Mouse (Mus musculus) activated CD4-positive, CD25-positive, alpha-beta regulatory T cell, adult 4 months (primary cell): ENCODE data around the gene 6030445D17Rik. TPM values are rescaled to one million over a fixed set of nuclear protein-coding genes. Genes with fewer than 3 reads are reported as not detected.

Experiments
- ATAC-seq: one replicate; pipeline ENCODE4 v1.8.0; 2017
- polyA plus RNA-seq, 2 experiments: library from polyadenylated mRNA; unstranded; fragments of 100-300 nt; shearing (Covaris generic); gene quantifications; one replicate each; pipeline ENCODE4 v1.2.1; 2017

Gene 6030445D17Rik
- polyA plus RNA-seq, 2 experiments from 2014 or later: not detected

GRCm38 (mm10) chr4:136461206-136461605 is 844 bp upstream of the 6030445D17Rik start:
- no peak for ATAC-seq

GRCm38 (mm10) chr4:136461761-136462085 is 327 bp upstream of the 6030445D17Rik start:
- no peak for ATAC-seq

- ATAC-seq: peak; percentile 80
Observed at GRCm38 (mm10) chr4:136462839-136463178, 759 bp downstream of the 6030445D17Rik start.

GRCm38 (mm10) chr4:136463436-136463835 is 1.4 kb downstream of the 6030445D17Rik start:
- ATAC-seq: no peak

GRCm38 (mm10) chr4:136466226-136466625 is 4.2 kb downstream of the 6030445D17Rik start:
- no peak for ATAC-seq

- no peak for ATAC-seq
Observed at GRCm38 (mm10) chr4:136468553-136469327, 6.7 kb downstream of the 6030445D17Rik start.

- ATAC-seq: peak; percentile 89
Observed at GRCm38 (mm10) chr4:136469371-136469903, 7.4 kb downstream of the 6030445D17Rik start, which contains the start of gene Luzp1. Gene Luzp1 (plus strand): TSS chr4:136469761.

GRCm38 (mm10) chr4:136469941-136470346 is 7.9 kb downstream of the 6030445D17Rik start:
- ATAC-seq: peak; percentile 22

- no peak for ATAC-seq
Observed at GRCm38 (mm10) chr4:136470347-136471071, 8.5 kb downstream of the 6030445D17Rik start.

- ATAC-seq: no peak
Observed at GRCm38 (mm10) chr4:136476692-136477091, 14.6 kb downstream of the 6030445D17Rik start.

GRCm38 (mm10) chr4:136486549-136486948 is 24.5 kb downstream of the 6030445D17Rik start:
- no peak for ATAC-seq

- no peak for ATAC-seq
Observed at GRCm38 (mm10) chr4:136495993-136496392, 33.9 kb downstream of the 6030445D17Rik start.

- no peak for ATAC-seq
Observed at GRCm38 (mm10) chr4:136505426-136506215, 43.6 kb downstream of the 6030445D17Rik start.

GRCm38 (mm10) chr4:136509857-136510256 is 47.8 kb downstream of the 6030445D17Rik start:
- no peak for ATAC-seq

GRCm38 (mm10) chr4:136511708-136512107 is 49.7 kb downstream of the 6030445D17Rik start:
- ATAC-seq: no peak

GRCm38 (mm10) chr4:136512905-136513304 is 50.9 kb downstream of the 6030445D17Rik start:
- no peak for ATAC-seq

Other genes with a start within 250 kb of the 6030445D17Rik start
- under 1 TPM in 1 of 2 experiments, not detected in 1; 0.58 TPM for gene Tcea3, start 214.5 kb upstream of the 6030445D17Rik start, polyA plus RNA-seq
- 1 to 10 TPM; 9.4 to 9.5 TPM for gene Zfp46, start 177.6 kb upstream of the 6030445D17Rik start, polyA plus RNA-seq
- gene Hnrnpr, start 151.3 kb upstream of the 6030445D17Rik start, polyA plus RNA-seq: 10 to 100 TPM; 80.8 to 97.7 TPM
- under 1 TPM in 1 of 2 experiments, not detected in 1; 0.37 TPM for gene Htr1d, start 38.7 kb upstream of the 6030445D17Rik start, polyA plus RNA-seq
- 1 to 10 TPM; 4.7 to 7.4 TPM for gene Luzp1, start 7.5 kb downstream of the 6030445D17Rik start, polyA plus RNA-seq
- gene Kdm1a, start 140.5 kb downstream of the 6030445D17Rik start, polyA plus RNA-seq: 10 to 100 TPM; 17.1 to 19.4 TPM
- gene Tex46, start 148.2 kb downstream of the 6030445D17Rik start, polyA plus RNA-seq: not detected
- gene Lactbl1, start 160.4 kb downstream of the 6030445D17Rik start, polyA plus RNA-seq: not detected